Mouse (Mus musculus) midbrain, postnatal 0 days (tissue): Measurements from ENCODE around the gene Car10. TPM values are rescaled to one million over a fixed set of nuclear protein-coding genes. Genes with fewer than 3 reads are reported as not detected.
"Not testable (repeated sequence)": the region's sequence is repeated elsewhere in the genome, so short reads cannot be mapped to it uniquely, and the experiment has no call there.

ENCODE experiments used
- ATAC-seq: fragments of 200-750 bp; cut with Nextera tagmentation; 2 replicates; pipeline ENCODE4 v1.8.0; 2017; ENCODE audit warnings: moderate number of reproducible peaks, mild to moderate bottlenecking, moderate TSS enrichment, moderate library complexity; ENCODE audit not compliant: low FRiP score
- DNase-seq: peaks from one replicate; pipeline ENCODE4 v3.0.0-alpha.2; 2015; ENCODE audit warnings: low spot score
- H3K27ac ChIP-seq: fragments of 300-500 bp; sonication (generic); 2 replicates; pipeline ENCODE4 v1.5.1; 2014; ENCODE audit warnings: low read depth, mild to moderate bottlenecking, low read length, mixed read lengths
- H3K27me3 ChIP-seq: fragments of 300-500 bp; sonication (generic); 2 replicates; pipeline ENCODE4 v1.6.1; 2014; ENCODE audit warnings: low read length, control low read depth, mixed read lengths; ENCODE audit not compliant: insufficient read depth
- H3K36me3 ChIP-seq: fragments of 300-500 bp; sonication (generic); 2 replicates; pipeline ENCODE4 v1.6.1; 2014; ENCODE audit warnings: low read length, control low read depth, mixed read lengths; ENCODE audit not compliant: insufficient read depth
- H3K4me1 ChIP-seq: fragments of 300-500 bp; sonication (generic); 2 replicates; pipeline ENCODE4 v1.6.1; 2014; ENCODE audit warnings: mild to moderate bottlenecking, control low read depth, antibody characterized with exemption, low read length, mixed read lengths; ENCODE audit not compliant: insufficient read depth
- H3K4me2 ChIP-seq: fragments of 300-500 bp; sonication (generic); 2 replicates; pipeline ENCODE4 v1.6.1; 2014; ENCODE audit warnings: low read depth, mild to moderate bottlenecking, low read length, mixed read lengths; ENCODE audit not compliant: poor library complexity, severe bottlenecking
- H3K4me3 ChIP-seq: fragments of 300-500 bp; sonication (generic); 2 replicates; pipeline ENCODE4 v1.5.1; 2014; ENCODE audit warnings: low read depth, mild to moderate bottlenecking, low read length, moderate library complexity
- H3K9ac ChIP-seq: fragments of 300-500 bp; sonication (generic); replicated peaks from 2 replicates; pipeline ENCODE4 v1.6.1; 2014; ENCODE audit warnings: mild to moderate bottlenecking, low read length, moderate library complexity, mixed read lengths; ENCODE audit not compliant: poor library complexity, severe bottlenecking
- H3K9me3 ChIP-seq: fragments of 300-500 bp; sonication (generic); 2 replicates; pipeline ENCODE4 v1.6.1; 2016; ENCODE audit warnings: low read length, control low read depth
- CTCF ChIP-seq: IDR thresholded peaks from 2 replicates; pipeline ENCODE4 v1.5.1; 2016; ENCODE audit warnings: antibody characterized with exemption, mild to moderate bottlenecking
- WGBS: fragments of 180-500 bp; shearing (Covaris S2); extraction: QIAGEN DNeasy Blood & Tissue Kit; methylation state at CpG from one replicate; pipeline ENCODE4 v1.1.7; 2014; 5-methylcytosine and 5-hydroxymethylcytosine counted together
- polyA plus RNA-seq: library from polyadenylated mRNA; unstranded; fragments of >200 nt; fragmentation: Nextera tagmentation; extraction: Ambion mirVana; gene quantifications from 2 replicates; pipeline ENCODE4 v1.2.1, GENCODE M21; 2015
- total RNA-seq: library from RNA; depleted of rRNA; stranded (reverse); fragments of >200 nt; gene quantifications from 2 replicates; pipeline ENCODE4 v1.2.3, GENCODE M21; 2014

Gene Car10
- total and polyA plus RNA-seq, 2 experiments from 2014 or later, result 62.8 to 69.6 TPM

GRCm38 (mm10) chr11:93373697-93374354 is 276.0 kb downstream of the Car10 start:
- Histone ChIP-seq H3K4me1 (no peaks in the 10 kb centered on the region), H3K27ac (no peak overlapping the region), H3K9ac (no peak overlapping the region), H3K27me3 (no peaks in the 10 kb centered on the region), H3K36me3 (no peaks in the 10 kb centered on the region), H3K4me2 (no peak overlapping the region), H3K9me3 (no peaks in the 10 kb centered on the region), H3K4me3 (no peak overlapping the region)
- TF ChIP-seq CTCF, result no peak
- DNase-seq (no peak), ATAC-seq (no peak)
- 80% methylated on average over 4 of the region's 4 CpGs for WGBS

- DNase-seq, result no peak
Observed at GRCm38 (mm10) chr11:93391159-93391558, 293.3 kb downstream of the Car10 start.

DNA sequence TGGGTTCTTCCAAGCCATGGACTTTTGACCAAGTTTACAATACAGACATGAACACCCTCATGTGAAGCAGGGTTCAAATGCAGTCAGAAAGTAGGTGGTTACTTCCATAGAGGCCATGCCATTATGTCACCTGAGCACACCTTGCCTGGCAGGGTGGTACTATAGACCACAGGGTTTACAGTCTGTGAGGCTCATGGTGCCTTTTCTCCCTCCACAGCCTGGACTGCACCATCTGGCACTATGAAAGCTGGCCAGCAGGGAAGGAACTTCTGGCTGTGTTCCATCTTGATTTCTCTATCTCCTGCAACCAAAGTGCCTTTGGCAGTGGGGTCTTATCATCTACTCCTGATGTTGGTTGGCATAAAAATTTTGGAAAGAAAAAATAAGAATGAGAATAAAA is 295.5 kb downstream of the Car10 start:
- not testable (repeated sequence) for H3K27me3 ChIP-seq, H3K27ac ChIP-seq, H3K4me2 ChIP-seq, H3K4me3 ChIP-seq, H3K36me3 ChIP-seq, DNase-seq, H3K9ac ChIP-seq, ATAC-seq, H3K4me1 ChIP-seq, H3K9me3 ChIP-seq

More at GRCm38 (mm10) chr11:93391159-93391558, 293.3 kb downstream of the Car10 start:
- no peaks in the 10 kb centered on the region for H3K36me3 ChIP-seq
- H3K4me1 ChIP-seq, result no peaks in the 10 kb centered on the region
- H3K9ac ChIP-seq, result no peak overlapping the region
- no peak overlapping the region for H3K4me3 ChIP-seq
- H3K9me3 ChIP-seq, result no peaks in the 10 kb centered on the region
- no peak overlapping the region for H3K4me2 ChIP-seq
- no peak overlapping the region for H3K27ac ChIP-seq
- H3K27me3 ChIP-seq, result no peaks in the 10 kb centered on the region
- ATAC-seq, result no peak
- TF ChIP-seq CTCF, result no peak
- 91% methylated on average over 4 of the region's 4 CpGs for WGBS

DNA sequence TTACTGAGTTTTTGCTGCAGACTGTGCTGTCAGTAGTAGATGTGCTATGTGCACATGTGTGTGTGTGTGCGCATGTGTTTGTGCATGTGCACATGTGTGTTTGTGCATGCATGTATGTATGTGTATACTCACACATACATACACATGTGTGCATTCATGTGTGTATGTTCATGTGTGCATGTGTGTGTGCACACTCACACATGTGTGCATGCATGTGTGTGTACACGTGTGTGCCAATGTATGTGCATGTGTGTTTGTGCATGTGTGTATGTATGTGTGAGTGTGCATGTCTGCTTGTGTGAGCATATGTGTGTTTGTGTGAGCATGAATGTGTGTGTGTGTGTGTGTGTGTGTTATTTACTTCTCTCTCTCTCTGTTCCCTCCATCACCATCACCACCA is 298.5 kb downstream of the Car10 start:
- Histone ChIP-seq H3K36me3 (no peaks in the 10 kb centered on the region), H3K4me2 (no peak overlapping the region), H3K4me1 (no peaks in the 10 kb centered on the region), H3K4me3 (no peak overlapping the region), H3K9me3 (no peaks in the 10 kb centered on the region), H3K27ac (no peak overlapping the region), H3K9ac (no peak overlapping the region), H3K27me3 (no peaks in the 10 kb centered on the region)
- ATAC-seq (no peak), DNase-seq (no peak)
- no peak for TF ChIP-seq CTCF
- WGBS, result 98% methylated on average over 2 of the region's 2 CpGs

- not testable (repeated sequence) for H3K4me1 ChIP-seq, H3K27ac ChIP-seq, H3K4me3 ChIP-seq, H3K9ac ChIP-seq, H3K27me3 ChIP-seq, DNase-seq, H3K9me3 ChIP-seq, H3K36me3 ChIP-seq, ATAC-seq, H3K4me2 ChIP-seq
- 73% methylated on average over 1 of the region's 1 CpGs for WGBS
Observed at GRCm38 (mm10) chr11:93401167-93401566, 303.3 kb downstream of the Car10 start.

DNA sequence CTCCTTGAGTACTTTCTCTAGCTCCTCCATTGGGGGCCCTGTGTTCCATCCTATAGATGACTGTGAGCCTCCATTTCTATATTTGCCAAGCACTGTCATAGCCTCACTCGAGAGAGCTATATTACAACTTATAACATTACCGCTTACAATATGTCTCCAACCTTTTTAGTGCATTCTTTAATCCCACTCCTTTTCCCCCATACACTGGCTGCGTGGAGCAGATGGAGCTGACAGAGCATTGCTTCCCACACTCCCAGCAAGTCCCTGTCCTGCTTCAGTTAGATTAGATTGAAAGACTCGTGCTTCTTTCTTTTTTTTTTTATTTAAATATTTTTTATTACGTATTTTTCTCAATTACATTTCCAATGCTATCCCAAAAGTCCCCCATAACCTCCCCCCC is 310.2 kb downstream of the Car10 start:
- Histone ChIP-seq H3K4me2 (no peak overlapping the region), H3K4me1 (peaks cover 3% of the 10 kb centered on the region; the same call in 1 of the 2 replicates), H3K27ac (no peak overlapping the region), H3K4me3 (no peak overlapping the region), H3K36me3 (no peaks in the 10 kb centered on the region), H3K9me3 (no peaks in the 10 kb centered on the region), H3K9ac (no peak overlapping the region), H3K27me3 (no peaks in the 10 kb centered on the region)
- DNase-seq (no peak), ATAC-seq (no peak)
- no peak for TF ChIP-seq CTCF
- WGBS, result 87% methylated on average over 5 of the region's 5 CpGs
